Mouse (Mus musculus) myocyte (in vitro differentiated cells): ENCODE results near the gene Atrx.

Experiments
- CEBPB ChIP-seq: IDR thresholded peaks from 2 replicates; pipeline ENCODE4 v1.6.1; 2011; ENCODE audit warnings: mild to moderate bottlenecking, moderate library complexity; ENCODE audit not compliant: poor library complexity, insufficient read depth, severe bottlenecking
- E2F4 ChIP-seq: IDR thresholded peaks from one replicate; pipeline ENCODE4 v1.6.1; 2011; ENCODE audit warnings: mild to moderate bottlenecking, control low read depth, moderate library complexity; ENCODE audit not compliant: insufficient read depth
- MYOG ChIP-seq, 3 experiments: IDR thresholded peaks; one replicate each; pipeline ENCODE4 v1.6.1; 2011; ENCODE audit warnings: control low read depth in 2 of 3, low read depth in 2 of 3, mild to moderate bottlenecking in 2 of 3; ENCODE audit not compliant: insufficient read length in 2 of 3, control insufficient read depth in 1 of 3, insufficient read depth in 1 of 3
- POLR2AphosphoS2 ChIP-seq: IDR thresholded peaks from one replicate; pipeline ENCODE4 v1.6.1; 2011; ENCODE audit warnings: low read depth, control low read depth; ENCODE audit not compliant: insufficient read length

- TF ChIP-seq POLR2AphosphoS2 (no peak), E2F4 (no peak), MYOG (IDR thresholded peaks at IDR 0.05; ENCODE audit: control insufficient read depth in 1 of 3, insufficient read depth in 1 of 3, insufficient read length in 2 of 3, low read depth in 2 of 3) (no peak), CEBPB (no peak)
Observed at GRCm38 (mm10) chrX:105921421-105921820, 7.8 kb downstream of the Atrx start.
